Mouse (Mus musculus) heart, postnatal 0 days (tissue): ENCODE results near the gene Tmem131l. TPM values are rescaled to one million over a fixed set of nuclear protein-coding genes. Genes with fewer than 3 reads are reported as not detected.
A peak's percentile ranks its signal among the peaks of the same experiment; 100 is the strongest.

Source experiments
- ATAC-seq: fragments of 200-750 bp; cut with Nextera tagmentation; 2 replicates; pipeline ENCODE4 v1.8.0; 2017; ENCODE audit warnings: low read depth, moderate number of reproducible peaks, moderate library complexity; ENCODE audit not compliant: insufficient read depth
- DNase-seq: peaks from one replicate; pipeline ENCODE4 v3.0.0-alpha.2; 2016; ENCODE audit warnings: low spot score
- H3K27ac ChIP-seq: fragments of 300-500 bp; sonication (generic); 2 replicates; pipeline ENCODE4 v1.5.1; 2014; ENCODE audit warnings: low read depth, mild to moderate bottlenecking
- H3K27me3 ChIP-seq: fragments of 300-500 bp; sonication (generic); 2 replicates; pipeline ENCODE4 v1.6.1; 2014; ENCODE audit warnings: low read length, mixed read lengths; ENCODE audit not compliant: control insufficient read depth, insufficient read depth
- H3K36me3 ChIP-seq: fragments of 300-500 bp; sonication (generic); replicated peaks from 2 replicates; pipeline ENCODE4 v1.6.1; 2014; ENCODE audit warnings: low read length, mixed read lengths; ENCODE audit not compliant: control insufficient read depth, insufficient read depth
- H3K4me1 ChIP-seq: fragments of 300-500 bp; sonication (generic); 2 replicates; pipeline ENCODE4 v1.6.1; 2014; ENCODE audit warnings: antibody characterized with exemption; ENCODE audit not compliant: control insufficient read depth, insufficient read depth
- H3K4me2 ChIP-seq: fragments of 300-500 bp; sonication (generic); 2 replicates; pipeline ENCODE4 v1.6.1; 2014; ENCODE audit warnings: low read depth, mild to moderate bottlenecking, low read length, moderate library complexity
- H3K4me3 ChIP-seq: fragments of 300-500 bp; sonication (generic); 2 replicates; pipeline ENCODE4 v1.5.1; 2014; ENCODE audit warnings: low read depth, low read length
- H3K9ac ChIP-seq: fragments of 300-500 bp; sonication (generic); replicated peaks from 2 replicates; pipeline ENCODE4 v1.6.1; 2014; ENCODE audit warnings: low read depth, low read length, mixed read lengths
- H3K9me3 ChIP-seq: fragments of 300-500 bp; sonication (generic); replicated peaks from 2 replicates; pipeline ENCODE4 v1.6.1; 2016; ENCODE audit warnings: low read length; ENCODE audit not compliant: control insufficient read depth
- CTCF ChIP-seq: IDR thresholded peaks from 2 replicates; pipeline ENCODE4 v1.5.1; 2016; ENCODE audit warnings: antibody characterized with exemption, control low read depth, low read depth
- EP300 ChIP-seq: IDR thresholded peaks from 2 replicates; pipeline ENCODE4 v1.6.1; 2016; ENCODE audit warnings: antibody characterized with exemption, low read depth
- WGBS: fragments of 180-500 bp; shearing (Covaris S2); extraction: QIAGEN DNeasy Blood & Tissue Kit; methylation state at CpG from one replicate; pipeline ENCODE4 v1.1.7; 2014; 5-methylcytosine and 5-hydroxymethylcytosine counted together
- polyA plus RNA-seq: library from polyadenylated mRNA; unstranded; fragments of >200 nt; fragmentation: Nextera tagmentation; extraction: Ambion mirVana; gene quantifications from 2 replicates; pipeline ENCODE4 v1.2.1, GENCODE M21; 2015
- total RNA-seq: library from RNA; depleted of rRNA; stranded (reverse); fragments of >200 nt; gene quantifications from 2 replicates; pipeline ENCODE4 v1.2.3, GENCODE M21; 2014; ENCODE audit warnings: low replicate concordance

The Tmem131l gene
- total and polyA plus RNA-seq, 2 experiments from 2014 or later, result 16.5 to 32.6 TPM

- peaks cover 28% of the 10 kb centered on the region; the same call in 1 of the 2 replicates for H3K4me1 ChIP-seq
- H3K9ac ChIP-seq, result peak overlapping the region; percentile 32; the same call in 1 of the 2 replicates
- ATAC-seq (peak; percentile 77), DNase-seq (no peak)
- H3K4me3 ChIP-seq, result no peak overlapping the region
- peak overlapping the region; percentile 86 for H3K27ac ChIP-seq
- no peaks in the 10 kb centered on the region for H3K27me3 ChIP-seq
- H3K9me3 ChIP-seq, result no peaks in the 10 kb centered on the region
- no peaks in the 10 kb centered on the region for H3K36me3 ChIP-seq
- H3K4me2 ChIP-seq, result no peak overlapping the region
- TF ChIP-seq CTCF, result no peak
- 33% methylated on average over 1 of the region's 1 CpGs for WGBS
Observed at GRCm38 (mm10) chr3:83970629-83971028, 69.3 kb downstream of the Tmem131l start.

GRCm38 (mm10) chr3:83969081-83969480 is 70.9 kb downstream of the Tmem131l start:
- Histone ChIP-seq H3K36me3 (no peaks in the 10 kb centered on the region), H3K4me3 (no peak overlapping the region), H3K4me1 (peaks cover 28% of the 10 kb centered on the region; the same call in 1 of the 2 replicates), H3K9me3 (no peaks in the 10 kb centered on the region), H3K4me2 (no peak overlapping the region), H3K9ac (no peak overlapping the region), H3K27ac (no peak overlapping the region), H3K27me3 (no peaks in the 10 kb centered on the region)
- TF ChIP-seq CTCF (no peak), EP300 (no peak)
- ATAC-seq (no peak), DNase-seq (no peak)
- WGBS, result 84% methylated on average over 4 of the region's 4 CpGs

DNA sequence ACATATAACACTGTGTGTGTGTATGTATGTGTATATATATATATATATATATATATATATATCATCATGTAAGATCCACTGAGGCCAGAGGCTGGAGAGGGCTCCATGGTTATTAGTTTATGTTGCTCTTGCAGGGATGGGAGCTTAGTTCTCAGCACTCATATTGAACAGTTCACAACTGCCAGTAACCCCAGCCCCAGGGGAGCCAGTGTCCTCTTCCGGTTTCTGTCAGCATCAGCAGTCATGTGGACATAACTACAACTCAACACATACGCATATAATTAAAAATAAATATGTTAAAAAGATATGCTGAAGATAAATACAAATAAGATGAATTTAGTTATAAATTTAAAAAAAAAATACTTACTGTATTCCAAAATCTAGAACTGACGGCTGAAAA is 72.2 kb downstream of the Tmem131l start:
- DNase-seq, result no peak
- H3K36me3 ChIP-seq, result no peaks in the 10 kb centered on the region
- no peak overlapping the region for H3K9ac ChIP-seq
- H3K27me3 ChIP-seq, result no peaks in the 10 kb centered on the region
- peaks cover 35% of the 10 kb centered on the region; the same call in 1 of the 2 replicates for H3K4me1 ChIP-seq
- H3K4me2 ChIP-seq, result no peak overlapping the region
- H3K4me3 ChIP-seq, result no peak overlapping the region
- no peaks in the 10 kb centered on the region for H3K9me3 ChIP-seq
- ATAC-seq, result no peak
- TF ChIP-seq EP300 (no peak), CTCF (no peak)
- no peak overlapping the region for H3K27ac ChIP-seq
- 88% methylated on average over 3 of the region's 3 CpGs for WGBS

DNA sequence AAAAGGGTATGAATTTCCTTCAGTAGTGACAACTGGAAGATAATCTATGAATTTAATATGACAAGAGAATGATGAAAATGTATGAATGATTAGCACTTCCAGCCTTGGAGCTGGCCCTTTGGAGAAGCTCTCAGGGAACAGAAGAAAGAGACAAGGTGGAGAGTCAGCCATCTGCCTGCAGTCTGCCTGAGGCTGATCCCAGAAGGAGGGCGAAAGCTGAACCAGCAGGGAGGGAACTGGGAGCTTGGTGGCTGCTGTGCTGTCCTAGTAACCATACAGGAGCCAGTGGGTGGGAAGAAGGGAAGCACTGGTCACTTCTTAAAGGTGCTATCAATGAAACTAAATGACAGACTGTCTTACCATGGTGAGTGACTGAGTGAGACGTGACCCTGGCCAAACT is 74.6 kb downstream of the Tmem131l start:
- Histone ChIP-seq H3K4me1 (peaks cover 25% of the 10 kb centered on the region; the same call in 1 of the 2 replicates), H3K27ac (peak overlapping the region; percentile 49), H3K4me3 (no peak overlapping the region), H3K4me2 (no peak overlapping the region), H3K27me3 (no peaks in the 10 kb centered on the region), H3K9ac (no peak overlapping the region), H3K9me3 (no peaks in the 10 kb centered on the region), H3K36me3 (no peaks in the 10 kb centered on the region)
- DNase-seq (no peak), ATAC-seq (no peak)
- TF ChIP-seq CTCF (no peak), EP300 (no peak)
- WGBS, result 68% methylated on average over 2 of the region's 2 CpGs

GRCm38 (mm10) chr3:83963705-83964104 is 76.3 kb downstream of the Tmem131l start:
- Histone ChIP-seq H3K27me3 (no peaks in the 10 kb centered on the region), H3K27ac (0 out of 2 replicates have a peak overlapping the region, but pooled peaks have one; percentile 7), H3K4me3 (no peak overlapping the region), H3K4me2 (no peak overlapping the region), H3K36me3 (0 out of 2 replicates have a peak, but pooled peaks cover 9% of the 10 kb centered on the region), H3K9me3 (no peaks in the 10 kb centered on the region), H3K9ac (no peak overlapping the region), H3K4me1 (peaks cover 17% of the 10 kb centered on the region; the same call in 1 of the 2 replicates)
- WGBS, result 50% methylated on average over 5 of the region's 5 CpGs
- DNase-seq, result no peak
- ATAC-seq, result no peak
- TF ChIP-seq CTCF (no peak), EP300 (no peak)

GRCm38 (mm10) chr3:83962571-83962970 is 77.4 kb downstream of the Tmem131l start:
- TF ChIP-seq EP300 (no peak), CTCF (no peak)
- Histone ChIP-seq H3K27ac (peak overlapping the region; percentile 40; the same call in 1 of the 2 replicates), H3K4me3 (no peak overlapping the region), H3K9ac (no peak overlapping the region; the same call in 1 of the 2 replicates), H3K4me2 (no peak overlapping the region), H3K9me3 (no peaks in the 10 kb centered on the region), H3K4me1 (peaks cover 17% of the 10 kb centered on the region; the same call in 1 of the 2 replicates), H3K36me3 (0 out of 2 replicates have a peak, but pooled peaks cover 11% of the 10 kb centered on the region), H3K27me3 (no peaks in the 10 kb centered on the region)
- ATAC-seq (peak; percentile 72), DNase-seq (no peak)
- WGBS, result 25% methylated on average over 3 of the region's 3 CpGs
